Mouse (Mus musculus) kidney, postnatal 25 days (tissue): ENCODE measurements around the gene Ptger1.
A peak's percentile ranks its signal among the peaks of the same experiment; 100 is the strongest.

ENCODE experiments used
- DNase-seq, 2 experiments: peaks; one replicate each; pipeline ENCODE4 v3.0.0; 2021; ENCODE audit warnings: mixed read lengths in 2 of 2

Ptger1 gene

GRCm38 (mm10) chr8:83697374-83698220 lies 31.1 kb downstream of the Ptger1 start:
- DNase-seq: peak; percentile 67 to 91

GRCm38 (mm10) chr8:83698291-83698660 lies 31.8 kb downstream of the Ptger1 start:
- peak; percentile 41 to 76 for DNase-seq

- DNase-seq: peak; percentile 82 to 94
Measured at GRCm38 (mm10) chr8:83698661-83699453, 32.4 kb downstream of the Ptger1 start, which contains the start of gene Pkn1. Pkn1 (minus strand) TSS chr8:83699179.

GRCm38 (mm10) chr8:83699566-83699965 lies 33.1 kb downstream of the Ptger1 start:
- no peak for DNase-seq

GRCm38 (mm10) chr8:83700423-83701085 lies 34.1 kb downstream of the Ptger1 start:
- DNase-seq: no peak

- no peak for DNase-seq
Measured at GRCm38 (mm10) chr8:83703426-83703825, 36.9 kb downstream of the Ptger1 start.

- no peak for DNase-seq
Measured at GRCm38 (mm10) chr8:83706411-83706810, 39.9 kb downstream of the Ptger1 start.

GRCm38 (mm10) chr8:83707554-83707953 lies 41.1 kb downstream of the Ptger1 start:
- no peak for DNase-seq

- DNase-seq: no peak
Measured at GRCm38 (mm10) chr8:83714676-83715030, 48.2 kb downstream of the Ptger1 start.

GRCm38 (mm10) chr8:83715031-83715690 lies 48.7 kb downstream of the Ptger1 start, which contains the start of gene Ddx39:
Ddx39 (plus strand) TSS chr8:83715177.
- DNase-seq: peak; percentile 98

GRCm38 (mm10) chr8:83715771-83716170 lies 49.3 kb downstream of the Ptger1 start:
- DNase-seq: no peak

GRCm38 (mm10) chr8:83716563-83716962 lies 50.1 kb downstream of the Ptger1 start:
- no peak for DNase-seq

GRCm38 (mm10) chr8:83719048-83719447 lies 52.6 kb downstream of the Ptger1 start:
- no peak for DNase-seq

- DNase-seq: no peak
Measured at GRCm38 (mm10) chr8:83719693-83720092, 53.2 kb downstream of the Ptger1 start.

- peak; percentile 82 to 91 for DNase-seq
Measured at GRCm38 (mm10) chr8:83721405-83722025, 55.0 kb downstream of the Ptger1 start.
